Mouse (Mus musculus): ENCODE measurements at regions not wholly inside any gene's neighbourhood (a gene's known extent, or its start where the extent isn't known, plus 50 kb on each side); places are given as distances from the start of the nearest gene placed in this dataset.

DNA sequence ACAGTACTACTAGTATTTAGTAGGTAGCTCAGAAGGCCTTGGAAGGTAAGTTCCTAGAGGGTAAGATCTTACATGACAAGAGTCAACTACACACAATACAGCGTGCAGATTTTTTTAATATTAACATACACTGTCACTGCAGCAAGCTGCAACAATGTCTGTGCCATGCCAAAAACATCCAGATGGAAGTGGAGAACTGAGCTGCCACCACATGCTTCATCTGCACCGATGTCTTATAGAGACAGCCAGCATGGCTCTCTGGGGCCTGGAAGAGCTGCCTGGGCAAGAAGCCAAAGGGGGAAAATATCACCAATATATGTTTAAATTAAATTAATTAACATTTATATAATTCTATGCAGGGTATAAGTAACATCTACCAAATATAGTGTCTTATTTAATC lies 795.3 kb downstream of the Cypt12 start:
- ATAC-seq (no peak), DNase-seq (no peak)
- WGBS (ENCODE audit: insufficient replicate concordance), result 85% methylated on average over 2 of the region's 2 CpGs
- Histone ChIP-seq H3K9me3 (ENCODE audit: low read length) (no peaks in the 10 kb centered on the region), H3K27me3 (ENCODE audit: insufficient read depth, low read length) (no peaks in the 10 kb centered on the region), H3K4me3 (ENCODE audit: low read depth, low read length) (no peak overlapping the region), H3K27ac (ENCODE audit: low read depth) (no peak overlapping the region), H3K4me1 (ENCODE audit: insufficient read depth) (no peaks in the 10 kb centered on the region), H3K9ac (replicated peaks) (no peak overlapping the region), H3K36me3 (replicated peaks; ENCODE audit: insufficient read depth, low read length) (no peaks in the 10 kb centered on the region), H3K4me2 (ENCODE audit: low read depth, low read length) (no peak overlapping the region)
- TF ChIP-seq CTCF (IDR thresholded peaks at IDR 0.05; ENCODE audit: low read depth) (no peak), EP300 (IDR thresholded peaks at IDR 0.05; ENCODE audit: low read depth) (no peak)

DNA sequence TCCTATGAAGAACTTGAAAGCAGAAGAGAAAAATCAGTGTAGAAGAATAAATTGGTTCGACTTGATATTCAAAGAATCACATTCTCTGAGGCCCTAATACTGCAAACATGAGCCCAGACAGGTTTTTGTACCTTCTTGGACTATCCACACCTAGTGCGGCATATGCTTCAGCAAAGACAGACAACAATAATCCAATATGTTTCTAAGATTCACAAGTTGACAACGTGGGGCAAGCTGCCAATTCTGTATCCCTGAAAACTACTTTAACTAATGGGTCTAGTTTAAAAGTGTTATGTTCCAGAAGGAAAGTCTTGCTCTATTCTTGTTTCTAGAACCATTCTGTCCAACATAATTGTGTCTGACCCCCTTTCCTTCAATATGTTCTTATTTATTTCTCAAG lies 796.0 kb downstream of the Cypt12 start:
- no peak overlapping the region for H3K27ac ChIP-seq (ENCODE audit: low read depth)
- H3K4me2 ChIP-seq (ENCODE audit: low read depth, low read length), result no peak overlapping the region
- no peak for DNase-seq
- H3K27me3 ChIP-seq (ENCODE audit: insufficient read depth, low read length), result no peaks in the 10 kb centered on the region
- ATAC-seq, result no peak
- no peaks in the 10 kb centered on the region for H3K36me3 ChIP-seq (replicated peaks; ENCODE audit: insufficient read depth, low read length)
- WGBS (ENCODE audit: insufficient replicate concordance), result 74% methylated on average over 3 of the region's 3 CpGs
- no peaks in the 10 kb centered on the region for H3K9me3 ChIP-seq (ENCODE audit: low read length)
- no peak overlapping the region for H3K4me3 ChIP-seq (ENCODE audit: low read depth, low read length)
- no peaks in the 10 kb centered on the region for H3K4me1 ChIP-seq (ENCODE audit: insufficient read depth)
- H3K9ac ChIP-seq (replicated peaks), result no peak overlapping the region
- TF ChIP-seq EP300 (IDR thresholded peaks at IDR 0.05; ENCODE audit: low read depth) (no peak), CTCF (IDR thresholded peaks at IDR 0.05; ENCODE audit: low read depth) (no peak)

DNA sequence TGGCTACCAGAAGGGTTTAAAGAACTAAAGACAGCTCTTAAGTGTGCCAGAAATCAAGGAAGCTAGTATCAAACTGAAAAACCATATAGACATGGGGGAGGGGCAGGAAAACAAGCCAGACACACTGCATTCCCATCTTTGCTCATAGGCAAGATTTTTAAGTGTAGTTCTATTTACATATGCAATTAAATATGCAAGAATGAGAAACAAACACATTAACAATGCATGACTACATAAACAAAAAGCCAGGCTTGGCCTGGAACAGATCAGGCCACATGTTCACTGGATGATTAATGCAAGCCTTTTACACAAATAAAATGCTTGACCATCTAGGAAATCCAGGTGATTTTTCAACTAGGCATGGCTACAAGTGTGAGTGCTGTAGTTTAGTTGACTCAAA lies 798.0 kb downstream of the Cypt12 start:
- no peaks in the 10 kb centered on the region for H3K27me3 ChIP-seq (ENCODE audit: insufficient read depth, low read length)
- no peak overlapping the region for H3K4me2 ChIP-seq (ENCODE audit: low read depth, low read length)
- H3K27ac ChIP-seq (ENCODE audit: low read depth), result no peak overlapping the region
- no peaks in the 10 kb centered on the region for H3K9me3 ChIP-seq (ENCODE audit: low read length)
- DNase-seq (no peak), ATAC-seq (no peak)
- TF ChIP-seq CTCF (IDR thresholded peaks at IDR 0.05; ENCODE audit: low read depth) (no peak), EP300 (IDR thresholded peaks at IDR 0.05; ENCODE audit: low read depth) (no peak)
- H3K9ac ChIP-seq (replicated peaks), result no peak overlapping the region
- no peaks in the 10 kb centered on the region for H3K4me1 ChIP-seq (ENCODE audit: insufficient read depth)
- no peak overlapping the region for H3K4me3 ChIP-seq (ENCODE audit: low read depth, low read length)
- H3K36me3 ChIP-seq (replicated peaks; ENCODE audit: insufficient read depth, low read length), result no peaks in the 10 kb centered on the region

DNA sequence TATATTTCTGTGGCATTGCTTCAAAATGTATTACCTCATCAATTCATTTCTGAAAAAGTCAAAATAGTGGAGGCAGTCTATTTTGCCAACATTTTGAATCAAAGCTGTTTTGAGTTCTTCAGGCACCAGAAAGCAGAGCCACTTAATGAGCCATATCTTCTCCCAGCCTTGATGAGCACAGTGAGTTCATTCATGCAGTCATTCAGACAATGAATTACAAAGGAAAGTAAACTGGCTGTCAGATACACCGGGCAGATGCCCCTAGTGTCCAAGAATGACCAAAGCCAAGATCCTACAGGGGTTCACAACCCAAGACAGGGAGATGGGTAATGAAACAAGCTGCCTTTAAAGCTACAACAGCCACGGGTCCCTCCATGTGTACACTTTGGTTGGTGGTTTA lies 798.7 kb downstream of the Cypt12 start:
- Histone ChIP-seq H3K9me3 (ENCODE audit: low read length) (no peaks in the 10 kb centered on the region), H3K27me3 (ENCODE audit: insufficient read depth, low read length) (no peaks in the 10 kb centered on the region), H3K4me1 (ENCODE audit: insufficient read depth) (no peaks in the 10 kb centered on the region), H3K9ac (replicated peaks) (no peak overlapping the region), H3K4me2 (ENCODE audit: low read depth, low read length) (no peak overlapping the region), H3K36me3 (replicated peaks; ENCODE audit: insufficient read depth, low read length) (no peaks in the 10 kb centered on the region), H3K4me3 (ENCODE audit: low read depth, low read length) (no peak overlapping the region), H3K27ac (ENCODE audit: low read depth) (no peak overlapping the region)
- TF ChIP-seq CTCF (IDR thresholded peaks at IDR 0.05; ENCODE audit: low read depth) (no peak), EP300 (IDR thresholded peaks at IDR 0.05; ENCODE audit: low read depth) (no peak)
- DNase-seq, result no peak
- ATAC-seq, result no peak
- 56% methylated on average over 2 of the region's 2 CpGs for WGBS (ENCODE audit: insufficient replicate concordance)

DNA sequence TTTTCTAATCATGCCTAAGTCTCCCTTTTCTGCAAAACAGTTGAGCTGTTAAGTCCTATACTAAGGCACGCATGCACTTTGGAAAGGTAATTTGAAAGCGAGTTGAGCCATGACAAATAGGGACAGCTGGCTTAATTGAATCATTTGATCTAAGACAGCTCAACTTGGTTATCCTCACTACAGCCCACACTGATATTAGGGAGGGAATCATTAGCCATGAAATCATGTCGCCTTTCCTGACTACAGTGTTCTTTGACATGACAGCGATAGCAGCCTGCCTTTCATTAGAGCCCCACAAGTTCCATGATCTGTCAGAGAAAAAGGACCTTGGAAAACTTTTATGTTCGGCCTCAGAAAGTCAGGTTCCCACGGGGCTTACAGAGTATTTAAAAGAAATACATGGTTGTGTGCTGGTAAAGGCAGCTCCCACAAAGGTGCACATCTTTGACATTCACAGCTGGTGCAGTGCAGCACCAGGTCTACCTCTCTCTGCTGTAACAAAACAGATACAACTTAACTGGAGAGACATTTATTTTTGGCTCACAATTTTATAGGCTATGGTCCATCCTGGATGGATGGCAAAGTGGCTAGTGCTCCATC lies 803.5 kb downstream of the Cypt12 start:
- no peaks in the 10 kb centered on the region for H3K27me3 ChIP-seq (ENCODE audit: insufficient read depth, low read length)
- WGBS (ENCODE audit: insufficient replicate concordance), result 76% methylated on average over 6 of the region's 6 CpGs
- ATAC-seq (no peak), DNase-seq (no peak)
- no peaks in the 10 kb centered on the region for H3K36me3 ChIP-seq (replicated peaks; ENCODE audit: insufficient read depth, low read length)
- TF ChIP-seq EP300 (IDR thresholded peaks at IDR 0.05; ENCODE audit: low read depth) (no peak), CTCF (IDR thresholded peaks at IDR 0.05; ENCODE audit: low read depth) (no peak)
- H3K9ac ChIP-seq (replicated peaks), result no peak overlapping the region
- no peak overlapping the region for H3K27ac ChIP-seq (ENCODE audit: low read depth)
- H3K4me1 ChIP-seq (ENCODE audit: insufficient read depth), result no peaks in the 10 kb centered on the region
- H3K9me3 ChIP-seq (ENCODE audit: low read length), result no peaks in the 10 kb centered on the region
- no peak overlapping the region for H3K4me2 ChIP-seq (ENCODE audit: low read depth, low read length)
- H3K4me3 ChIP-seq (ENCODE audit: low read depth, low read length), result no peak overlapping the region

DNA sequence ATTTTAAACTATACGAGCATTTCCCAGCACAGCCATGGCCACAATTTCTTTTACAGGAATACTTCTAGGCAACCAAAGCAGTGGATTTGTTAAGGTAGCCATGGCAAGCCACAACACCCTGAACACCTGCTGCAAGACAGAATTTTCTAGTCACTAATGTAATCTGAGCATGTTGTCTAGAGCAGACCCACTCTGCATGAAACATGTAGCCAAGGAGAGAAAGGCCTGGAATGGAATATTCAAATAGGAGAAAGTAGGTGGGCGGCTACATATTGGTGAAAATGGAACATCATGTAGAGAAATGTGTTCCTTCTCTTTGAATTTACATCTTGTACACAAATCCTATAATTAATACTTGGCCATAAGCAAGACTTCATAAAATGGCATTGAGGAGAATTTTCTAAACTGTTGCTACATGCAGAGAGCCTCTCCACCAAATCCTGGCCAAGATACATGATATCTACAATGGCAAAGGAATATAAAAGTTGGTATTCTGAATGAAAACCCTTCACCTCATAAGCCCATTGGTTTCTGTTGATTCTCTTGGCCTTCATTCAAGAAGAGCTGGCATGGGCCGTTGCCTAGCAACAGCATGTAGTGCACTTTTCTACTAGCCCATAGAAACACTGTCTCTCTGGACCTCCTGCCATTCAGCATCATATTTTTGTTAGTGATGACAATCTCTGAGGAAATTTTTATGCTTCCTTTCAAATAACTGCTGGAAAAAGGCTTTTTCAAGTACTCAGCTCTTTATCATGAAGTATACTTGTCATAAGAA lies 816.3 kb downstream of the Cypt12 start:
- Histone ChIP-seq H3K9ac (replicated peaks) (no peak overlapping the region), H3K36me3 (replicated peaks; ENCODE audit: insufficient read depth, low read length) (no peaks in the 10 kb centered on the region), H3K9me3 (ENCODE audit: low read length) (no peaks in the 10 kb centered on the region), H3K27ac (ENCODE audit: low read depth) (no peak overlapping the region), H3K4me2 (ENCODE audit: low read depth, low read length) (no peak overlapping the region), H3K4me1 (ENCODE audit: insufficient read depth) (no peaks in the 10 kb centered on the region), H3K27me3 (ENCODE audit: insufficient read depth, low read length) (no peaks in the 10 kb centered on the region), H3K4me3 (ENCODE audit: low read depth, low read length) (no peak overlapping the region)
- DNase-seq (no peak), ATAC-seq (no peak)
- 81% methylated on average over 3 of the region's 3 CpGs for WGBS (ENCODE audit: insufficient replicate concordance)
- TF ChIP-seq EP300 (IDR thresholded peaks at IDR 0.05; ENCODE audit: low read depth) (no peak), CTCF (IDR thresholded peaks at IDR 0.05; ENCODE audit: low read depth) (no peak)

Data from liver, postnatal 0 days (tissue).